Mouse (Mus musculus): ENCODE results near the gene Usp9x.

The Usp9x gene

GRCm38 (mm10) chrX:13085621-13086020, 14.3 kb downstream of the Usp9x start:
- no peak for DNase-seq

GRCm38 (mm10) chrX:13096985-13097384, 25.7 kb downstream of the Usp9x start:
- no peak for DNase-seq

- no peak for DNase-seq
Observed at GRCm38 (mm10) chrX:13206514-13206913, 135.2 kb downstream of the Usp9x start.

GRCm38 (mm10) chrX:13207512-13208341, 136.4 kb downstream of the Usp9x start:
- peak; percentile 84 to 88 for DNase-seq

- no peak for DNase-seq
Observed at GRCm38 (mm10) chrX:13208404-13208803, 137.1 kb downstream of the Usp9x start.

GRCm38 (mm10) chrX:13214275-13214674, 143.0 kb downstream of the Usp9x start:
- DNase-seq, result no peak
